Mouse (Mus musculus): Measurements from ENCODE around the gene Hist1h4n.

GRCm38 (mm10) chr13:21787760-21788593 is 44.0 kb downstream of the Hist1h4n start:
- no peak for TF ChIP-seq CTCF (IDR thresholded peaks at IDR 0.05; ENCODE audit: borderline replicate concordance, control insufficient read depth, extremely low read depth, insufficient read depth, low read length, poor library complexity)
- TF ChIP-seq POLR2A (IDR thresholded peaks at IDR 0.05; ENCODE audit: control insufficient read depth, extremely low read depth, insufficient read depth, low read length, poor library complexity): no peak

Measured in thymus, adult 2 months (tissue).